In the genomic region with DNA sequence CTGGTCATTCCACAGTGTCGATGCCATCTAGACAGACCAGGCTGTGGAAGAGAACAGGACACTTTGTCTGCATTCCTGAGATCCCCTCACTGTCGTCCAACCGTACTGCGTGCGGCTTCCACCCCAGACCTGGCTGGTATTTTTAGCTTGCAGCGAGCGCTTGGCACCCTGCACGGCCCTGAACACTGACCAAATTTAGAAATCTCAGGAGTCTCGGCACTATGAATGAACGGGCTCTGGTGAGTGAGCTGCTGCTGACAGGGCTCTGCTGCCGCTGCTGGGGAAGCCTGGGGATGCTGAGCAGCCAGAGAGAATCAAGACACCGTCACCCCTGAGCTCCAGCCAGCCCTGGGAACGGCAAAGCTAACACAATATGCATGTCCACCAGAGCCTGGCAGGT, we compare ENCODE assay signal across 11 mouse cellular contexts. TPM values are rescaled to one million over a fixed set of nuclear protein-coding genes. Genes with fewer than 3 reads are reported as not detected.
DNase-seq lines count a peak whose midpoint lies in the region; ATAC-seq lines count a peak whose summit lies in the region.
"Had no signal": no experiment of that assay in that cellular context is flagged by ENCODE, and none has a peak within 500 bp of the region (broad histone marks: within the 10 kb centered on the region; RNA-seq: fewer than 3 reads in every experiment).

No protein-coding gene starts in this region.

- H3K9me3 ChIP-seq in kidney, embryonic 16.5 days (ENCODE audit: low read length): no peaks in the 10 kb centered on the region
- H3K9me3 ChIP-seq in hindbrain, embryonic 13.5 days: no peaks in the 10 kb centered on the region

- no peak overlapping the region for H3K27ac ChIP-seq in kidney, embryonic 16.5 days (ENCODE audit: low read length)
- no peak overlapping the region for H3K27ac ChIP-seq in hindbrain, embryonic 13.5 days

- no peaks in the 10 kb centered on the region for H3K27me3 ChIP-seq in kidney, embryonic 16.5 days (ENCODE audit: insufficient read depth, low read length)
- peaks cover 13% of the 10 kb centered on the region; the same call in 1 of the 2 replicates for H3K27me3 ChIP-seq in hindbrain, embryonic 13.5 days

- H3K9ac ChIP-seq in kidney, embryonic 16.5 days (replicated peaks; ENCODE audit: low read length): no peak overlapping the region
- no peak overlapping the region for H3K9ac ChIP-seq in hindbrain, embryonic 13.5 days

- H3K36me3 ChIP-seq in kidney, embryonic 16.5 days (ENCODE audit: insufficient read depth, low read length): no peaks in the 10 kb centered on the region
- H3K36me3 ChIP-seq in hindbrain, embryonic 13.5 days: no peaks in the 10 kb centered on the region

- H3K4me3 ChIP-seq in kidney, embryonic 16.5 days (ENCODE audit: low read length): no peak overlapping the region
- H3K4me3 ChIP-seq in hindbrain, embryonic 13.5 days: no peak overlapping the region

- H3K4me1 ChIP-seq in kidney, embryonic 16.5 days (ENCODE audit: insufficient read depth, low read length): 0 out of 2 replicates have a peak, but pooled peaks cover 3% of the 10 kb centered on the region
- H3K4me1 ChIP-seq in hindbrain, embryonic 13.5 days (replicated peaks): 0 out of 2 replicates have a peak, but pooled peaks cover 6% of the 10 kb centered on the region

- intact Hi-C loops in heart, postnatal 10 days (cut with DNase I): loop anchor here (10.0 kb wide), 1 partner anchor 613 kb away; a partner anchor contains a TSS

- ATAC-seq in kidney, embryonic 16.5 days (ENCODE audit: low FRiP score, low TSS enrichment): no peak
- no peak for ATAC-seq in hindbrain, embryonic 13.5 days (ENCODE audit: low FRiP score)

- no peak overlapping the region for H3K4me2 ChIP-seq in kidney, embryonic 16.5 days (replicated peaks; ENCODE audit: low read depth, low read length)
- no peak overlapping the region for H3K4me2 ChIP-seq in hindbrain, embryonic 13.5 days

- peak; percentile 4 for DNase-seq in cerebellum, adult 11 months
- no peak for DNase-seq in cerebellum, adult 11-12 months
- peak; percentile 35 for DNase-seq in Muller cell, postnatal 12 days (ENCODE audit: inconsistent ontology term)
- DNase-seq in gastrocnemius, postnatal 25 days: peak; percentile 86
- peak; percentile 86 to 90 for DNase-seq in heart, postnatal 10 days
- no peak for DNase-seq in right cerebral cortex, postnatal 25 days
- DNase-seq: B cell, adult 2 months; kidney, postnatal 10 days had no signal

- 72% methylated on average over 13 of the region's 13 CpGs for WGBS in kidney, embryonic 16.5 days
- WGBS in hindbrain, embryonic 13.5 days: 71% methylated on average over 13 of the region's 13 CpGs

RNA-seq across cellular contexts. Expression of a gene that starts 31.9 kb away (rescaled TPM):
- not detected for total RNA-seq in gastrocnemius, postnatal 25 days (2021)
- total RNA-seq in heart, postnatal 10 days (2021): under 1 TPM in 1 of 2 experiments, not detected in 1; 0.10 TPM
- polyA plus RNA-seq in kidney, embryonic 16.5 days (2015; fragmentation: Nextera tagmentation; extraction: Ambion mirVana): 0.07 and 0.10 TPM in 2 replicates
- polyA plus RNA-seq in hindbrain, embryonic 13.5 days (2015; fragmentation: Nextera tagmentation; extraction: Ambion mirVana): 0.05 and 0.08 TPM in 2 replicates
- total RNA-seq: left cerebral cortex, postnatal 14 days had no signal

Comparison
In these comparisons a context has a peak if more than half of its experiments do, and no peak if none do; other contexts are left out.
1. DNase-seq: peak in cerebellum, adult 11 months (single experiment), Muller cell, postnatal 12 days (single experiment), gastrocnemius, postnatal 25 days (single experiment) and heart, postnatal 10 days (2 of 2); none in cerebellum, adult 11-12 months (single experiment) and right cerebral cortex, postnatal 25 days (single experiment).